Mouse (Mus musculus) hindbrain, embryonic 11.5 days (tissue): ENCODE results near the gene Cdh1. TPM values are rescaled to one million over a fixed set of nuclear protein-coding genes. Genes with fewer than 3 reads are reported as not detected.
"Not testable (repeated sequence)": the region's sequence is repeated elsewhere in the genome, so short reads cannot be mapped to it uniquely, and the experiment has no call there.

Source experiments
- ATAC-seq: fragments of 200-750 bp; cut with Nextera tagmentation; 2 replicates; pipeline ENCODE4 v1.8.0; 2017; ENCODE audit warnings: mild to moderate bottlenecking, moderate TSS enrichment, moderate library complexity; ENCODE audit not compliant: low FRiP score
- DNase-seq: peaks from one replicate; pipeline ENCODE4 v3.0.0-alpha.2; 2015; ENCODE audit warnings: low spot score
- H3K27ac ChIP-seq: fragments of 300-500 bp; sonication (generic); 2 replicates; pipeline ENCODE4 v1.5.1; 2014; ENCODE audit warnings: mild to moderate bottlenecking, low read depth, low read length
- H3K27me3 ChIP-seq: fragments of 300-500 bp; sonication (generic); 2 replicates; pipeline ENCODE4 v1.6.1; 2014; ENCODE audit warnings: mild to moderate bottlenecking, low read length, moderate library complexity, mixed read lengths; ENCODE audit not compliant: control insufficient read depth, insufficient read depth
- H3K36me3 ChIP-seq: fragments of 300-500 bp; sonication (generic); 2 replicates; pipeline ENCODE4 v1.6.1; 2014; ENCODE audit warnings: mild to moderate bottlenecking, low read length, moderate library complexity, mixed read lengths; ENCODE audit not compliant: control insufficient read depth, insufficient read depth
- H3K4me1 ChIP-seq: fragments of 300-500 bp; sonication (generic); replicated peaks from 2 replicates; pipeline ENCODE4 v1.6.1; 2014; ENCODE audit warnings: low read length, mixed read lengths; ENCODE audit not compliant: control insufficient read depth, insufficient read depth
- H3K4me2 ChIP-seq: fragments of 300-500 bp; sonication (generic); replicated peaks from 2 replicates; pipeline ENCODE4 v1.6.1; 2014; ENCODE audit warnings: mild to moderate bottlenecking, low read depth, low read length
- H3K4me3 ChIP-seq: fragments of 300-500 bp; sonication (generic); 2 replicates; pipeline ENCODE4 v1.5.1; 2014; ENCODE audit warnings: low read depth, low read length
- H3K9ac ChIP-seq: fragments of 300-500 bp; sonication (generic); 2 replicates; pipeline ENCODE4 v1.6.1; 2014; ENCODE audit warnings: low read depth, low read length
- H3K9me3 ChIP-seq: fragments of 300-500 bp; sonication (generic); 2 replicates; pipeline ENCODE4 v1.6.1; 2016; ENCODE audit warnings: low read length; ENCODE audit not compliant: control insufficient read depth
- WGBS: fragments of 180-500 bp; shearing (Covaris S2); extraction: QIAGEN DNeasy Blood & Tissue Kit; methylation state at CpG from one replicate; pipeline ENCODE4 v1.1.7; 2014; 5-methylcytosine and 5-hydroxymethylcytosine counted together
- polyA plus RNA-seq: library from polyadenylated mRNA; unstranded; fragments of >200 nt; fragmentation: Nextera tagmentation; extraction: Ambion mirVana; gene quantifications from 2 replicates; pipeline ENCODE4 v1.2.1, GENCODE M21; 2014

The Cdh1 gene
- polyA plus RNA-seq, 1 experiment from 2014 or later: 6.7 TPM

DNA sequence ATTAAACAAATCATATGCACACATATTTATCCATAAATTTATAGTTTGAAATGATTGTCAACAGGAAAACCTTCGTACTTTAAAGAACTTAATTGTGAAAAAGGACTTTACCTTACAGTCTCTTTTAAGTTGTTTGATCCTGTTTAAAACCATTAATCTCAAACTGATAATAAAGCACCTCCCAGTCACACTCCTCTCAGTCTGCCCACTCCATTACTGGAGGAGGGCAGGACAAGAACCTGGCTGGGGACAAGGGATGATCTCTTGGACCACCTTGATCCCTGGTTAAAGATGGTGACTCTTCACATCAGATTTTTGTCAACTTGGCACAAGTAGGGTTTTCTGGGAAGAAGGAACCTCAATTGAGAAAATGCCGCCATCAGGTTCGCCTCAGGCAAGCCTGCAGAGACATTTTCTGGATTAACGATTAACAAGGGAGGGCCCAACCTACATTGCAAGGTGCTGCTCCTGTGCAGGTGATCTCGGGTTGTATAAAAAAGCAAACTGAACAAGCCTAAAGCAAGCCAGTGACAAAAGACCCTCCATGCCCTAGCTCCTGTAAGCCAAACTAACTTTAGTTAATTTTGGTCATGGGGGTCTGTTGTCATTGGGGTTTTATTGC, 31.5 kb upstream of the Cdh1 start:
- WGBS: 82% methylated on average over 5 of the region's 5 CpGs
- Histone ChIP-seq H3K27ac (no peak overlapping the region), H3K36me3 (no peaks in the 10 kb centered on the region), H3K4me3 (no peak overlapping the region), H3K27me3 (no peaks in the 10 kb centered on the region), H3K4me2 (no peak overlapping the region), H3K4me1 (no peaks in the 10 kb centered on the region), H3K9ac (no peak overlapping the region), H3K9me3 (no peaks in the 10 kb centered on the region)
- ATAC-seq: no peak
- DNase-seq: no peak

DNA sequence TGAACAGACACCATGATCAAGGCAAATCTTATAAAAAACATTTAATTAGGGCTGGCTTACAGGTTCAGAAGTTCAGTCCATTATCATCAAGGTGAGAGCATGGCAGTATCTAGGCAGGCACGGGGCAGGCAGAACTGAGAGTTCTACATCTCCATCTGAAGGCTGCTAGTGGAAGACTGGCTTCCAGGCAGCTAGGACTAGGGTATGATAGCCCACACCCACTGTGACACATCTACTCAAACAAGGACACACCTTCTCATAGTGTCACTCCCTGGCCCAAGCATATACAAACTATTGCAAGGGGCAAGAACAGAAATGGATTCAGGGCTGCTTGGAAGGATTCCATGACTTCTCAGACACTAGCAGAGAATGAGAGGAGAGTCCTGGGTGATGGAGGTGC, 31.0 kb upstream of the Cdh1 start:
- WGBS: 89% methylated on average over 1 of the region's 1 CpGs
- DNase-seq, H3K9ac ChIP-seq, H3K4me1 ChIP-seq, H3K4me2 ChIP-seq, H3K36me3 ChIP-seq, ATAC-seq, H3K27ac ChIP-seq, H3K27me3 ChIP-seq, H3K9me3 ChIP-seq, H3K4me3 ChIP-seq: not testable (repeated sequence)

DNA sequence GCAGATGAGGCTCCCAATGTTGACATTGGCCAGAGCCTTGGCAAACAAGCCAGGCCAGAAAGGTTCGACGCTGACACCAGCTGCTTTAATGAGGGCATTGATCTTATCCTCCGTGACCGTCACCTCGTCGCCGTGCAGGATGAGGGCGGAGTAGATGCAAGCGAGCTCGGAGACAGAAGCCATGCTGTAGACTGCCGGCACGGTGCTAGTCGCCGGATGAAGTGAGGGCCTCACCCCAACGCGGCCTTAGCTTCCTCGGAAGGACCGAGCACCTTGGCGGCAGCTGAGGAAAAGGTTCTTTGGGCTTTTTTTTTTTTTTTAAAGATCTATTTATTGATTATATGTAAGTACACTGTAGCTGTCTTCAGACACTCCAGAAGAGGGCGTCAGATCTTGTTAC, 30.0 kb upstream of the Cdh1 start, which contains the start of gene Gm10073:
TSS of gene Gm10073 (minus strand) at position 294 of the 400 bp plus-strand sequence.
- not testable (repeated sequence) for H3K4me1 ChIP-seq, H3K4me2 ChIP-seq, ATAC-seq, H3K4me3 ChIP-seq, H3K36me3 ChIP-seq, DNase-seq, H3K9me3 ChIP-seq, H3K9ac ChIP-seq, H3K27me3 ChIP-seq, H3K27ac ChIP-seq
- WGBS: 46% methylated on average over 20 of the region's 20 CpGs

GRCm38 (mm10) chr8:106574283-106574682, 28.9 kb upstream of the Cdh1 start:
- ATAC-seq (no peak), DNase-seq (no peak)
- Histone ChIP-seq H3K9ac (no peak overlapping the region), H3K4me3 (no peak overlapping the region), H3K27ac (no peak overlapping the region), H3K9me3 (no peaks in the 10 kb centered on the region), H3K4me2 (no peak overlapping the region), H3K4me1 (no peaks in the 10 kb centered on the region), H3K27me3 (no peaks in the 10 kb centered on the region), H3K36me3 (no peaks in the 10 kb centered on the region)
- 84% methylated on average over 4 of the region's 4 CpGs for WGBS

- Histone ChIP-seq H3K27ac (no peak overlapping the region), H3K36me3 (no peaks in the 10 kb centered on the region), H3K4me2 (no peak overlapping the region), H3K27me3 (no peaks in the 10 kb centered on the region), H3K9me3 (no peaks in the 10 kb centered on the region), H3K9ac (no peak overlapping the region), H3K4me1 (no peaks in the 10 kb centered on the region), H3K4me3 (no peak overlapping the region)
- ATAC-seq (no peak), DNase-seq (no peak)
- 49% methylated on average over 6 of the region's 6 CpGs for WGBS
These were observed 26.1 kb upstream of the Cdh1 start for GRCm38 (mm10) chr8:106576849-106577555.

DNA sequence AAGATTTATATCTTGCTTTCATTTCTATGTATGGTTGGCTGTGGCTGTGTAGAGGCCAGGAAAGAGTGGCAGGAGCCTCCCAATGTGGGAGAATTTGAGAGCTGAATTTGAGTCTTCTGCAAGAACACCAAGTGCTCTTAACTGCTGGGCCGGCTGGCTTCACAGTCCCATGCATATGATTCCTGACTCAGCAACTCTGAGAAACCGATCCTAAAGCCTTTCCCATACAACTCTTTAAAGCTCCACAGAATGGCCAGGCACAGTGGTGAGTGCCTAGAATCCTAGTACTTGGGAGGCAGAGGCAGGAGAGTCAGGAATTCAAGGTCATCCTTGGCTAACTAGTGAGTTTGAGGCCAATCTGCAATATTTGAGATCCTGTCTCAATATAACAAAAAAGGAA, 23.6 kb upstream of the Cdh1 start:
- H3K27me3 ChIP-seq: no peaks in the 10 kb centered on the region
- no peak overlapping the region for H3K27ac ChIP-seq

DNA sequence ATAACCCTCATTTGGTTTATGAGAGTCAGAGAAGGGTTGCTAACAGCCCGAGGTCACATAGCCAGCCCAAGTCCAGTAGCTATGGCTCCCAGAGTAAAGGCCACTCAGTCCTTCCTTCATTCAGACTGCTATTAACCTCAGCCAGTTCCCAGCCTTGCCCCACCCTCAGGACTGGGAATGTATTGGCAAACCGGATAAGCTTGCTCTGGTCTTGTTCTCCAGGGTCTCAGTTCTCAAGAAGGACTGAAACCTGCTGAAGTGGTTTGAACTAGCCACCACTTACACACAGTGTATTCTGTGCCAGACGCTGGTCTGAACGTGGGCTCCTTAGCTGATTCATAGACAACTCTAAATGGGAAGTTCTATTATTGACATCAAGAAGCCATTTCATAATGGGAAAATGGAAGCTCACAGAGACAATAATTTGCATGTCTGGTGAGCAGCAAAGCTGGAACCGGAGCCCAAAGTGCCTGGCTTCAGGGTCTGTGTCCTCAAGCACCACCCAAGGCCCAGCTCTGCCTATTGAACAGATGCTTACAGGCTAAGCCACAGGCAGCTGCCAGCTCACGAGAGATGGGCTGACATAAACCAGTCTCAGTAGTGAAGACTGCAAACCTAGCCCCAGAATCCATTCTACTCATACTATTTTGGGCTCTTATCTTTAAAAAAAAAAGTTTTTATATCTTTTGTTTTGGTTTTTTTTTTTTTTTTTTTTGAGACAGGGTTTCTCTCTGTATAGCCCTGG, 21.6 kb upstream of the Cdh1 start:
- DNase-seq (no peak), ATAC-seq (no peak)
- Histone ChIP-seq H3K27ac (no peak overlapping the region), H3K4me3 (no peak overlapping the region), H3K36me3 (no peaks in the 10 kb centered on the region), H3K9ac (no peak overlapping the region), H3K4me2 (no peak overlapping the region), H3K27me3 (no peaks in the 10 kb centered on the region), H3K4me1 (no peaks in the 10 kb centered on the region), H3K9me3 (no peaks in the 10 kb centered on the region)
- 80% methylated on average over 6 of the region's 6 CpGs for WGBS

More for the DNA sequence above, 23.6 kb upstream of the Cdh1 start:
- WGBS: 78% methylated on average over 2 of the region's 2 CpGs
- DNase-seq: no peak
- H3K9me3 ChIP-seq: no peaks in the 10 kb centered on the region
- no peaks in the 10 kb centered on the region for H3K4me1 ChIP-seq
- no peak for ATAC-seq
- H3K4me2 ChIP-seq: no peak overlapping the region
- no peaks in the 10 kb centered on the region for H3K36me3 ChIP-seq
- H3K9ac ChIP-seq: no peak overlapping the region
- no peak overlapping the region for H3K4me3 ChIP-seq

DNA sequence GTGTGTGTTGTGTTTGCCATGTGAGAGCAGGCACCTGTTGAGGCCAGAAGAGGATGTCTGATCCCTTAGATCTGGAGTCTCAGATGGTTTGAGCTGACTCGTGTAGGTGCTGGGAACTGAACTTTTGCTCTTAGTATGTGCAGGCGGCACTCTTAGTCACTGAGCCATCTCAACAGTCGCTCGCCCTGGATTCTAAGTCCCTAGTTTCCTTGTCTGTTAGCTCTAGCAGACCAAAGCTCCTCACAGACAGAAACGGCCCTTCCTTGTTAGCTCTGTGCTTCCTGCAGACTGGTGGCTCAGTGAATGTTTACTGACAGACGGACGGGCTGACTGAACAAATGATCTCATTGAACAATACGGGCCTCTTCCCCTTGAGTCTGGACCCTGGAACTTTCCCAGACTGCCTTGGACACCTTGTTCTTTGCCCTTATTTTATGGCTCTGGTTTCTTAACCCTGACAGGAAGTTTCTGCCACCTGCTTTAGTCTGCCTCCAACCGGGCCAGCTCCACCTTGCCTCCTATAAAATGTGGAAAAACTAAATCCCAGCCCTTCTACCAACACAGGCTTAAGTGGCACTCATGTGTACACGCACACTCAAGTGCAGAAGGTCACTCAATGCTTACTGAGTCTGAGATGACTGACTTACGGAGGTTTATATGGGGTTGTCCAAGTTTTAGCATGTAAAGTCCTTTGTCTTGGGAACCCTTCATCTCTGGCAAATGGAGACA, 18.0 kb upstream of the Cdh1 start:
- Histone ChIP-seq H3K9ac (no peak overlapping the region), H3K4me3 (no peak overlapping the region), H3K4me2 (no peak overlapping the region), H3K9me3 (no peaks in the 10 kb centered on the region), H3K27ac (no peak overlapping the region), H3K27me3 (no peaks in the 10 kb centered on the region), H3K36me3 (no peaks in the 10 kb centered on the region), H3K4me1 (no peaks in the 10 kb centered on the region)
- ATAC-seq (no peak), DNase-seq (no peak)
- WGBS: 76% methylated on average over 11 of the region's 11 CpGs
